Mouse (Mus musculus) C2C12 (cell line): ENCODE measurements at regions not wholly inside any gene's neighbourhood (a gene's known extent, or its start where the extent isn't known, plus 50 kb on each side); places are given as distances from the start of the nearest gene placed in this dataset.
A peak's percentile ranks its signal among the peaks of the same experiment; 100 is the strongest.

Experiments
- H3K27me3 ChIP-seq: one replicate; pipeline ENCODE4 v1.6.1; 2011; ENCODE audit not compliant: control insufficient read depth, insufficient read depth, insufficient read length
- H3K36me3 ChIP-seq: one replicate; pipeline ENCODE4 v1.6.1; 2011; ENCODE audit not compliant: control insufficient read depth, insufficient read depth
- H3K4me3 ChIP-seq: one replicate; pipeline ENCODE4 v1.5.1; 2011; ENCODE audit warnings: mild to moderate bottlenecking, control low read depth; ENCODE audit not compliant: poor library complexity, insufficient read depth, severe bottlenecking
- H3K79me2 ChIP-seq: one replicate; pipeline ENCODE4 v1.6.1; 2011; ENCODE audit not compliant: control insufficient read depth, insufficient read depth
- H3K79me3 ChIP-seq: one replicate; pipeline ENCODE4 v1.6.1; 2011; ENCODE audit warnings: low read depth, control low read depth
- H3ac ChIP-seq: one replicate; pipeline ENCODE3; 2011; ENCODE audit warnings: low read depth; ENCODE audit not compliant: control insufficient read depth, insufficient read length
- CEBPB ChIP-seq: IDR thresholded peaks from one replicate; pipeline ENCODE4 v1.6.1; 2011; ENCODE audit warnings: low read depth, mild to moderate bottlenecking, control low read depth, moderate library complexity
- CTCF ChIP-seq: IDR thresholded peaks from one replicate; pipeline ENCODE4 v1.5.1; 2011; ENCODE audit not compliant: control insufficient read depth, insufficient read depth, insufficient read length
- FOSL1 ChIP-seq: IDR thresholded peaks from one replicate; pipeline ENCODE4 v1.8.0; 2011; ENCODE audit warnings: mild to moderate bottlenecking, low read length; ENCODE audit not compliant: poor library complexity, insufficient read depth, severe bottlenecking
- MAX ChIP-seq: IDR thresholded peaks from one replicate; pipeline ENCODE4 v1.6.1; 2011; ENCODE audit warnings: mild to moderate bottlenecking, control low read depth
- MYOD1 ChIP-seq: IDR thresholded peaks from one replicate; pipeline ENCODE4 v1.6.1; 2011; ENCODE audit warnings: low read depth; ENCODE audit not compliant: control insufficient read depth, insufficient read length
- MYOG ChIP-seq: IDR thresholded peaks from one replicate; pipeline ENCODE4 v1.6.1; 2011; ENCODE audit not compliant: control insufficient read depth, insufficient read length; ENCODE audit errors: extremely low read depth
- USF1 ChIP-seq: IDR thresholded peaks from one replicate; pipeline ENCODE4 v1.6.1; 2011; ENCODE audit warnings: low read depth, mild to moderate bottlenecking, control low read depth, moderate library complexity

DNA sequence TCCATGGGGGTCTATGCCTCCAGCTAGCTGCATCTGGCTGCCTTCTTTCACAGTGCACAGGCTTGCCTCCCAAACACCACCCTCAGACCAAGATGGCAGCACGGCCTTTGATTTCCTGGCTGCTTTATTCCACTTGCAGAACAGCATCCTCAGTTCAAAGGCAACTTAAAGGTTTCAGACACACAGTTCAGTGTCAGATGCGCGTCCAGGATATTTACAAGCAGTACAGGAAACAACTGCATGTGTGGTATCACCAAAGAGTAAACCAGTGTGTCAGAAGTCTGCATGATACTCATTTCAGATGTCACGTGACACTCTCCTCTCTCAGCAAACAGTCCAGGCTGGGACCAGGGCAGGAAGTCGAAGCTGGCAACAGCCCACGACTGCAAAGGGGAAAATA lies 294.2 kb downstream of the Gm11361 start:
- TF ChIP-seq USF1 (peak; percentile 7), MAX (no peak)
- no peaks in the 10 kb centered on the region for H3K79me2 ChIP-seq
- no peaks in the 10 kb centered on the region for H3K36me3 ChIP-seq
- no peak overlapping the region for H3ac ChIP-seq
- H3K4me3 ChIP-seq: no peak overlapping the region
- H3K27me3 ChIP-seq: no peaks in the 10 kb centered on the region
- H3K79me3 ChIP-seq: no peaks in the 10 kb centered on the region

DNA sequence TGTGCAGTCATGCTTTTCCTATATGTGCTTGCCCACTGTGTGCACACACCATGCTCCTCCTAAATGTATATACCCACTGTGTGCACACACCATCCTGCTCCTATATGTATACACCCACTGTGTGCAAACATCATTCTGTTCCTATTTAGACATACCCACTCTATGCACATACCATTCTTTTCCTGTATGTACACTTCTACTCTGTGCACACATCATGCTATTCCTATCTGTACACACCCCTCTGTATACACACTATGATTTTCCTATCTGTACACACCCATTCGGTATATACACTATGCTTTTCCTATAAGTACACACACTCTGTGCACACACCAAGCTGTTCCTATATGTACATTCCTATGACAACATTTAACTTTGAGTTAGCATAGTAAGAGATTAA lies 288.5 kb downstream of the Gm11361 start:
- no peak overlapping the region for H3K4me3 ChIP-seq
- H3K36me3 ChIP-seq: no peaks in the 10 kb centered on the region
- no peaks in the 10 kb centered on the region for H3K79me2 ChIP-seq
- TF ChIP-seq MYOG (no peak), CEBPB (no peak), MAX (no peak)
- no peak overlapping the region for H3ac ChIP-seq
- no peaks in the 10 kb centered on the region for H3K27me3 ChIP-seq
- no peaks in the 10 kb centered on the region for H3K79me3 ChIP-seq

DNA sequence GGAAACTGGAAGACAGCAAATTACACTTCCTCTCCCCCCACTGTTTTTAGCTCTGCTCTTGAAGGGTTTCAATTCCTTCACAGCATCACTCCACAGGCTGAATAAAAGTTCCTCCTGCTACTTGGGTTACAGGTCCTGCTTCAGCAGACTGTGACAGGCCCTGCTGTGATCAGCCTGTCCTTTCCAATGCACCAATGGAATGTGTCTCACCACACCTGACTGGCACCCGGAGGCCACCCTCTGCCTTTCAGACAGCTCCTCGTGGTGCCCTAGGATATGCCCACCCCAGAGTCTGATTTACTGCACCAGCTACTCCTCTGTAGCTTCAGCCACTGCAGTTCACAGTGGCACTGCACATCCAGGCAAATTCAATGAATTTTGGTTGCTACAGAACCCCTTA lies 288.0 kb downstream of the Gm11361 start:
- no peak overlapping the region for H3ac ChIP-seq

DNA sequence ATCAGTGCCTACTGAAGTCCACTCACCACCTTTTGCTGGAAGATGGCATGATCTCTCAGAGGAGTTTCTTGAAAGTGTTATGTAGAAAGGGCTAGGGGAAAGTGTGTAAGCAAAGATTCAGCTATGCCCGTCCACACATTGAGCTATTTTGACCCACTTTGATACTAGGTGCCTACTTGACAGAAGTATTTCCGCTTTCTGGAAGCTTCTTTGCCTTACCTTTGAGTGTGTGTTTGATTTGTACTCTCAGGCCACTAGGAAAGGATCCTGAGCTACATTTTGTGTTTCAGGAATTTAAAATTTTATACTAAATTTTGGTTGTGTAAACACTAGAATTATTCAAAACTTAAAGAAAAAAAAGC lies 287.5 kb downstream of the Gm11361 start:
- H3K79me3 ChIP-seq: no peaks in the 10 kb centered on the region
- H3ac ChIP-seq: no peak overlapping the region
- no peak overlapping the region for H3K4me3 ChIP-seq
- no peak for TF ChIP-seq MYOD1
- no peak for TF ChIP-seq FOSL1
- TF ChIP-seq USF1: no peak
- no peak for TF ChIP-seq CTCF
- TF ChIP-seq CEBPB: no peak
- TF ChIP-seq MAX: no peak
- H3K79me2 ChIP-seq: no peaks in the 10 kb centered on the region
- no peaks in the 10 kb centered on the region for H3K36me3 ChIP-seq
- H3K27me3 ChIP-seq: no peaks in the 10 kb centered on the region

More for the DNA sequence above, 288.0 kb downstream of the Gm11361 start:
- no peaks in the 10 kb centered on the region for H3K79me2 ChIP-seq
- TF ChIP-seq CEBPB (no peak), USF1 (no peak), MYOD1 (no peak), MYOG (no peak), CTCF (no peak), MAX (no peak)
- H3K79me3 ChIP-seq: no peaks in the 10 kb centered on the region
- H3K4me3 ChIP-seq: no peak overlapping the region
- H3K27me3 ChIP-seq: no peaks in the 10 kb centered on the region
- no peaks in the 10 kb centered on the region for H3K36me3 ChIP-seq

DNA sequence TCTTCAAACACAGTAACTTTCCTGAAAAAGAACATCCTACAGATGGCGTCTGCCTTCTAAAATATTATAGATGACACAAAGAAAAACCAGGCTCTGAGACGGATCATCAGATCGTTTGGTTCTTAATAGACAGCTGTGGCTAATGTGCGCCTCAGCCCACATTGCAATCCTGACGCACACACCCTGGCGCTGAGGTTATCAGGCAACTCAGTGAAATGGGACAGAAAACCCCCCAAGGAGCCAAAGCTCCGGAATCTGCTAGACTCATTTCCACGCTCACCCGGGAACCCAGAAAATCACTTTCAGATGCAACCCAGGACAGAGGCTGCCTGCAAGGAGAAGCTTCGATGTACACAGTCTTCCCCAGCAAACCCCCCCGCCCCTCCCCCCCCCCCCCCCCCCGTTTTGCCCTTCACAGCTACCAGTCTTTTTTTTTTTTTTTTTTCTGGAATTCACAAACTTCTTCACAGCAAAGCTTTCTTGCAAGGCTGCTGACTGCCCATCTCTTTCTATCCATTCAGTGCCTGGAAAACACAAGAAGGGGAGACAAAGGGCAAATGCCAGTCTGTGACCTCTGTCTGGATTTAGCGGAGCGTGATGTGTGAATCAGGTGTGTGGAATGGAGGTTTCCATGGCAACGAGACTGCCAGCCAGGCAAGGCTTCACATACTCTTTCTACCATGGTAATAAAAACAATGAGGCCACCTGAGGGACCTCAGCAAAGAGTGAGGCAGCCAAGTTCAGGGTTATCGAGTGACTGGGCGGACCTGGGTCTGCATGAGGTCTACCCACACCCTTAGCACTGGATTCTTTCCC lies 286.9 kb downstream of the Gm11361 start:
- H3ac ChIP-seq: no peak overlapping the region
- no peak overlapping the region for H3K4me3 ChIP-seq
- no peaks in the 10 kb centered on the region for H3K36me3 ChIP-seq
- no peaks in the 10 kb centered on the region for H3K79me3 ChIP-seq
- no peaks in the 10 kb centered on the region for H3K79me2 ChIP-seq
- TF ChIP-seq MYOD1 (no peak), CTCF (no peak), USF1 (no peak), CEBPB (no peak), MAX (no peak), FOSL1 (no peak), MYOG (no peak)
- H3K27me3 ChIP-seq: no peaks in the 10 kb centered on the region

DNA sequence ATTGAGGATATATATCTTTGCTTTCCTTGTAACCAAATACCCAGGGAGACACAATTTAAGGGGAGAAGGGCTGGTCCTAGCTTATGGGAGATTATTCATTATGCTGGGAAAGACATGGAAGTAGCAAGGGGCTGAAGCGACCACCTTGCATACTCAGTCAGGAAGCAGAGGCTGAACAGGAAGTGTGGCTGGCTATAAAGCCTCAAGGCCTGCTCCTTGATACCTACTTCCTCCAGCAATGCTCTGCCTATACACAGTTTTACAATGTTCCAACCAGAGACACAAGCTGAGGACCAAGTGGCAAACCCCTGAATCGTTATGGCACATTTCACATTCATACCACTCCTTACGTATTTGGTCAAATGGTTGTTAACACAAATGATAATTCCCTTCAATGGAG lies 284.3 kb downstream of the Gm11361 start:
- Histone ChIP-seq H3K79me2 (no peaks in the 10 kb centered on the region), H3ac (no peak overlapping the region), H3K4me3 (no peak overlapping the region), H3K27me3 (no peaks in the 10 kb centered on the region), H3K79me3 (no peaks in the 10 kb centered on the region), H3K36me3 (no peaks in the 10 kb centered on the region)
- TF ChIP-seq CTCF (no peak), FOSL1 (no peak)
